Mouse (Mus musculus): ENCODE measurements around the gene Tbc1d21. TPM values are rescaled to one million over a fixed set of nuclear protein-coding genes. Genes with fewer than 3 reads are reported as not detected.

Gene Tbc1d21
- total RNA-seq, 1 experiment = not detected

GRCm38 (mm10) chr9:58371914-58372313 is 1.7 kb upstream of the Tbc1d21 start:
- TF ChIP-seq ZC3H11A (IDR thresholded peaks at IDR 0.05; ENCODE audit: borderline replicate concordance, low read depth, low read length) (no peak), CHD2 (IDR thresholded peaks at IDR 0.05; ENCODE audit: low read depth, low read length) (no peak), MAFK (IDR thresholded peaks at IDR 0.05; ENCODE audit: insufficient read depth, low read depth, low read length) (no peak), HCFC1 (IDR thresholded peaks at IDR 0.05; ENCODE audit: borderline replicate concordance, insufficient read depth, low read length) (no peak), ZNF384 (IDR thresholded peaks at IDR 0.05; ENCODE audit: low read depth, low read length) (no peak)
- no peak for DNase-seq (ENCODE audit: low read depth, low spot score)
- no peak overlapping the region for H3K27ac ChIP-seq (ENCODE audit: insufficient read depth, low read depth, low read length, poor library complexity, severe bottlenecking)
- H3K9ac ChIP-seq (ENCODE audit: insufficient read depth, low read depth, low read length, poor library complexity, severe bottlenecking) = no peak overlapping the region
- in situ Hi-C loops (cut with MboI; ENCODE audit: low sequenced_read_pairs in 2 of 2, unreplicated experiment in 2 of 2) = no loop called here
- H3K36me3 ChIP-seq (ENCODE audit: control insufficient read depth, insufficient read depth, low read length, poor library complexity, severe bottlenecking) = no peaks in the 10 kb centered on the region
- H3K4me3 ChIP-seq (ENCODE audit: insufficient read depth in 1 of 2, low read depth in 1 of 2, low read length in 2 of 2, poor library complexity in 1 of 2, severe bottlenecking in 1 of 2) = no peak overlapping the region
- H3K4me1 ChIP-seq (ENCODE audit: control insufficient read depth in 2 of 2, insufficient read depth in 2 of 2, low read length in 2 of 2, poor library complexity in 1 of 2) = peaks cover 0 to 4% of the 10 kb centered on the region in 2 experiments; a peak in 1 of 4 replicates
- H3K9me3 ChIP-seq (ENCODE audit: control insufficient read depth, insufficient read depth, low read depth, low read length) = no peaks in the 10 kb centered on the region

DNA sequence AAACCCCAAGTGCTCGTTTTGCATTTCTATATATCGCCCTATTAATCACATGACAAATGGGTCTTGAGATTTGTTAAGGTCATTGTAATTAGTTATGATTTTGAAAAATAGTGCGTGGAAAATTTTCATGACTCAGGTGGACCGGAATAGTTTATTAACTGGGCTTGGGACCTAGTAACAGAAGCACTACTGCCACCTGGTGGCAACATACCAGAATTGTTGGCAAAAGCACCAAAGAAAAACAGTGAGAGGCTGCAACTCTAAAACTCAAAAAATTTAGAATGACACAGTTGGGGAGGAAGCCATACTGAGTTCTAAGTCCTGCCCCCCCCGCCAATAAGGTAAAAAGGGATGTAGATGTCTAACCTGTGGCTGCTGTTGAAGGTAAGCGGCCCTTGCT is 611 bp downstream of the Tbc1d21 start:
- no peak overlapping the region for H3K9ac ChIP-seq (ENCODE audit: insufficient read depth, low read depth, low read length, poor library complexity, severe bottlenecking)
- peaks cover 0 to 4% of the 10 kb centered on the region in 2 experiments; a peak in 1 of 4 replicates for H3K4me1 ChIP-seq (ENCODE audit: control insufficient read depth in 2 of 2, insufficient read depth in 2 of 2, low read length in 2 of 2, poor library complexity in 1 of 2)
- no peak overlapping the region for H3K27ac ChIP-seq (ENCODE audit: insufficient read depth, low read depth, low read length, poor library complexity, severe bottlenecking)
- H3K36me3 ChIP-seq (ENCODE audit: control insufficient read depth, insufficient read depth, low read length, poor library complexity, severe bottlenecking) = no peaks in the 10 kb centered on the region
- no peaks in the 10 kb centered on the region for H3K9me3 ChIP-seq (ENCODE audit: control insufficient read depth, insufficient read depth, low read depth, low read length)
- TF ChIP-seq ZNF384 (IDR thresholded peaks at IDR 0.05; ENCODE audit: low read depth, low read length) (no peak), MAFK (IDR thresholded peaks at IDR 0.05; ENCODE audit: insufficient read depth, low read depth, low read length) (no peak), ZC3H11A (IDR thresholded peaks at IDR 0.05; ENCODE audit: borderline replicate concordance, low read depth, low read length) (no peak), CHD2 (IDR thresholded peaks at IDR 0.05; ENCODE audit: low read depth, low read length) (no peak), HCFC1 (IDR thresholded peaks at IDR 0.05; ENCODE audit: borderline replicate concordance, insufficient read depth, low read length) (no peak)
- in situ Hi-C loops (cut with MboI; ENCODE audit: low sequenced_read_pairs in 2 of 2, unreplicated experiment in 2 of 2) = no loop called here
- no peak overlapping the region for H3K4me3 ChIP-seq (ENCODE audit: insufficient read depth in 1 of 2, low read depth in 1 of 2, low read length in 2 of 2, poor library complexity in 1 of 2, severe bottlenecking in 1 of 2)
- DNase-seq (ENCODE audit: low read depth, low spot score) = peak; percentile 51

- Histone ChIP-seq H3K4me1 (ENCODE audit: control insufficient read depth in 2 of 2, insufficient read depth in 2 of 2, low read length in 2 of 2, poor library complexity in 1 of 2) (peaks cover 0 to 3% of the 10 kb centered on the region in 2 experiments; a peak in 1 of 4 replicates), H3K9me3 (ENCODE audit: control insufficient read depth, insufficient read depth, low read depth, low read length) (no peaks in the 10 kb centered on the region), H3K27ac (ENCODE audit: insufficient read depth, low read depth, low read length, poor library complexity, severe bottlenecking) (no peak overlapping the region), H3K36me3 (ENCODE audit: control insufficient read depth, insufficient read depth, low read length, poor library complexity, severe bottlenecking) (no peaks in the 10 kb centered on the region), H3K4me3 (ENCODE audit: insufficient read depth in 1 of 2, low read depth in 1 of 2, low read length in 2 of 2, poor library complexity in 1 of 2, severe bottlenecking in 1 of 2) (no peak overlapping the region), H3K9ac (ENCODE audit: insufficient read depth, low read depth, low read length, poor library complexity, severe bottlenecking) (no peak overlapping the region)
- no peak for DNase-seq (ENCODE audit: low read depth, low spot score)
- TF ChIP-seq HCFC1 (IDR thresholded peaks at IDR 0.05; ENCODE audit: borderline replicate concordance, insufficient read depth, low read length) = no peak
- TF ChIP-seq ZC3H11A (IDR thresholded peaks at IDR 0.05; ENCODE audit: borderline replicate concordance, low read depth, low read length) = no peak
- TF ChIP-seq ZNF384 (IDR thresholded peaks at IDR 0.05; ENCODE audit: low read depth, low read length) = no peak
- no peak for TF ChIP-seq MAFK (IDR thresholded peaks at IDR 0.05; ENCODE audit: insufficient read depth, low read depth, low read length)
- in situ Hi-C loops (cut with MboI; ENCODE audit: low sequenced_read_pairs in 2 of 2, unreplicated experiment in 2 of 2) = no loop called here
These were observed 5.9 kb downstream of the Tbc1d21 start for GRCm38 (mm10) chr9:58364325-58364724.

DNA sequence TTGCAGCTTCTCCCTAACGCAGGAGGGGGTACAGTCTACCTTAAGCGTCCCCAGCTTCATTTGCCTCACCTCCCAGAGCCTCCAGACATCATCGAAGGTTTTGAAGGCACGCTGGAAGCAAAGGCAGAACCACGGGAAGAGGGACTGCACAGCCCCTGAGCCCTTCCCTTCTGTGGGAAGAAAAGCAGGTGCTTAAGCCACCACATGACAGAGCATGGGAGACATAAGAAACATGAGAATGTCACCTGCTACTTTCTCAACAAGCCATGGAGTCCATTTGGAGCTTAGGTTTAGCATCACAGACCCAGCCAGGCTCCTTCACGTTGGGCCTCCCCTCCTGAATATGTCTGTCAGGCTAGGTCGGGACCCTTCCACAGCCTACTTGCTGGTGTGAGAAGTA is 8.3 kb downstream of the Tbc1d21 start:
- in situ Hi-C loops (cut with MboI; ENCODE audit: low sequenced_read_pairs in 2 of 2, unreplicated experiment in 2 of 2) = no loop called here
- no peaks in the 10 kb centered on the region for H3K36me3 ChIP-seq (ENCODE audit: control insufficient read depth, insufficient read depth, low read length, poor library complexity, severe bottlenecking)
- DNase-seq (ENCODE audit: low read depth, low spot score) = no peak
- no peaks in the 10 kb centered on the region for H3K9me3 ChIP-seq (ENCODE audit: control insufficient read depth, insufficient read depth, low read depth, low read length)
- TF ChIP-seq HCFC1 (IDR thresholded peaks at IDR 0.05; ENCODE audit: borderline replicate concordance, insufficient read depth, low read length) (no peak), CHD2 (IDR thresholded peaks at IDR 0.05; ENCODE audit: low read depth, low read length) (no peak), ZC3H11A (IDR thresholded peaks at IDR 0.05; ENCODE audit: borderline replicate concordance, low read depth, low read length) (no peak), ZNF384 (IDR thresholded peaks at IDR 0.05; ENCODE audit: low read depth, low read length) (no peak), MAFK (IDR thresholded peaks at IDR 0.05; ENCODE audit: insufficient read depth, low read depth, low read length) (no peak)
- H3K4me1 ChIP-seq (ENCODE audit: control insufficient read depth in 2 of 2, insufficient read depth in 2 of 2, low read length in 2 of 2, poor library complexity in 1 of 2) = peaks cover 0 to 3% of the 10 kb centered on the region in 2 experiments; a peak in 1 of 4 replicates
- no peak overlapping the region for H3K4me3 ChIP-seq (ENCODE audit: insufficient read depth in 1 of 2, low read depth in 1 of 2, low read length in 2 of 2, poor library complexity in 1 of 2, severe bottlenecking in 1 of 2)
- H3K9ac ChIP-seq (ENCODE audit: insufficient read depth, low read depth, low read length, poor library complexity, severe bottlenecking) = no peak overlapping the region
- H3K27ac ChIP-seq (ENCODE audit: insufficient read depth, low read depth, low read length, poor library complexity, severe bottlenecking) = no peak overlapping the region

- Histone ChIP-seq H3K4me1 (ENCODE audit: control insufficient read depth in 2 of 2, insufficient read depth in 2 of 2, low read length in 2 of 2, poor library complexity in 1 of 2) (peaks cover 0 to 3% of the 10 kb centered on the region in 2 experiments; a peak in 1 of 4 replicates), H3K4me3 (ENCODE audit: insufficient read depth in 1 of 2, low read depth in 1 of 2, low read length in 2 of 2, poor library complexity in 1 of 2, severe bottlenecking in 1 of 2) (no peak overlapping the region), H3K36me3 (ENCODE audit: control insufficient read depth, insufficient read depth, low read length, poor library complexity, severe bottlenecking) (no peaks in the 10 kb centered on the region), H3K9me3 (ENCODE audit: control insufficient read depth, insufficient read depth, low read depth, low read length) (no peaks in the 10 kb centered on the region), H3K9ac (ENCODE audit: insufficient read depth, low read depth, low read length, poor library complexity, severe bottlenecking) (no peak overlapping the region), H3K27ac (ENCODE audit: insufficient read depth, low read depth, low read length, poor library complexity, severe bottlenecking) (no peak overlapping the region)
- DNase-seq (ENCODE audit: low read depth, low spot score) = no peak
- in situ Hi-C loops (cut with MboI; ENCODE audit: low sequenced_read_pairs in 2 of 2, unreplicated experiment in 2 of 2) = no loop called here
- TF ChIP-seq MAFK (IDR thresholded peaks at IDR 0.05; ENCODE audit: insufficient read depth, low read depth, low read length) = no peak
- TF ChIP-seq HCFC1 (IDR thresholded peaks at IDR 0.05; ENCODE audit: borderline replicate concordance, insufficient read depth, low read length) = no peak
- no peak for TF ChIP-seq CHD2 (IDR thresholded peaks at IDR 0.05; ENCODE audit: low read depth, low read length)
- no peak for TF ChIP-seq ZC3H11A (IDR thresholded peaks at IDR 0.05; ENCODE audit: borderline replicate concordance, low read depth, low read length)
- TF ChIP-seq ZNF384 (IDR thresholded peaks at IDR 0.05; ENCODE audit: low read depth, low read length) = no peak
These were observed 8.9 kb downstream of the Tbc1d21 start for GRCm38 (mm10) chr9:58361373-58361772.

Data from ES-E14 (cell line).